Mouse (Mus musculus) heart, adult 2 months (tissue): ENCODE measurements around the gene Anapc15-ps.

Experiments used
- CTCF ChIP-seq: fragments of 200-600 bp; IDR thresholded peaks from 2 replicates; pipeline ENCODE4 v1.8.1; 2022; ENCODE audit warnings: antibody characterized with exemption, mild to moderate bottlenecking, moderate library complexity
- EP300 ChIP-seq: fragments of 200-500 bp; IDR thresholded peaks from 2 replicates; pipeline ENCODE4 v1.6.1; 2011; ENCODE audit warnings: low read depth, low read length, control low read depth; ENCODE audit not compliant: insufficient read depth
- POLR2A ChIP-seq: fragments of 200-500 bp; IDR thresholded peaks from 2 replicates; pipeline ENCODE4 v1.6.1; 2011; ENCODE audit warnings: mild to moderate bottlenecking, low read depth, low read length, control low read depth; ENCODE audit not compliant: insufficient read depth

- TF ChIP-seq CTCF (no peak), POLR2A (no peak), EP300 (no peak)
Observed at GRCm38 (mm10) chr10:95665426-95665990, 7.7 kb downstream of the Anapc15-ps start.
